Mouse (Mus musculus) forebrain, embryonic 10.5 days (tissue): Measurements from ENCODE around the gene Camp. TPM values are rescaled to one million over a fixed set of nuclear protein-coding genes. Genes with fewer than 3 reads are reported as not detected.
"Not testable (repeated sequence)": the region's sequence is repeated elsewhere in the genome, so short reads cannot be mapped to it uniquely, and the experiment has no call there.

Experiments used
- DNase-seq: peaks from one replicate; pipeline ENCODE4 v3.0.0-alpha.2; 2017; ENCODE audit warnings: low spot score; ENCODE audit errors: extremely low spot score
- H3K27ac ChIP-seq: fragments of 300-500 bp; sonication (generic); 2 replicates; pipeline ENCODE4 v1.5.1; 2016; ENCODE audit warnings: mild to moderate bottlenecking
- H3K27me3 ChIP-seq: fragments of 300-500 bp; sonication (generic); 2 replicates; pipeline ENCODE4 v1.6.1; 2016; ENCODE audit warnings: mild to moderate bottlenecking; ENCODE audit not compliant: poor library complexity, severe bottlenecking
- H3K36me3 ChIP-seq: fragments of 300-500 bp; sonication (generic); replicated peaks from 2 replicates; pipeline ENCODE4 v1.6.1; 2016; ENCODE audit warnings: mild to moderate bottlenecking, moderate library complexity
- H3K4me1 ChIP-seq: fragments of 300-500 bp; sonication (generic); 2 replicates; pipeline ENCODE4 v1.6.1; 2016
- H3K4me3 ChIP-seq: fragments of 300-500 bp; sonication (generic); 2 replicates; pipeline ENCODE4 v1.5.1; 2016; ENCODE audit warnings: mild to moderate bottlenecking, moderate library complexity
- H3K9me3 ChIP-seq: fragments of 300-500 bp; sonication (generic); 2 replicates; pipeline ENCODE4 v1.6.1; 2016; ENCODE audit warnings: mild to moderate bottlenecking, moderate library complexity
- WGBS: fragments of 180-500 bp; shearing (Covaris S2); methylation state at CpG from one replicate; pipeline ENCODE4 v1.1.7; 2016; 5-methylcytosine and 5-hydroxymethylcytosine counted together
- microRNA-seq: library from miRNA; unstranded; fragments of <30 nt; microRNA quantifications from one replicate; pipeline ENCODE4, GENCODE M21; 2017
- polyA plus RNA-seq: library from polyadenylated mRNA; unstranded; fragments of >200 nt; fragmentation: Nextera tagmentation; extraction: Ambion mirVana; gene quantifications from 2 replicates; pipeline ENCODE4 v1.2.1, GENCODE M21; 2016

Gene Camp
- polyA plus RNA-seq, 1 experiment from 2014 or later, result not detected

- no peak overlapping the region for H3K27ac ChIP-seq
- WGBS, result 74% methylated on average over 5 of the region's 5 CpGs
- no peaks in the 10 kb centered on the region for H3K4me1 ChIP-seq
- peaks cover 22% of the 10 kb centered on the region for H3K36me3 ChIP-seq
- no peaks in the 10 kb centered on the region for H3K27me3 ChIP-seq
- no peaks in the 10 kb centered on the region for H3K9me3 ChIP-seq
- no peak for DNase-seq
- no peak overlapping the region for H3K4me3 ChIP-seq
These were observed 23.2 kb downstream of the Camp start for GRCm38 (mm10) chr9:109826181-109826580.

GRCm38 (mm10) chr9:109825739-109826138 is 23.7 kb downstream of the Camp start:
- Histone ChIP-seq H3K27me3 (no peaks in the 10 kb centered on the region), H3K4me3 (no peak overlapping the region), H3K36me3 (peaks cover 17% of the 10 kb centered on the region), H3K4me1 (no peaks in the 10 kb centered on the region), H3K27ac (no peak overlapping the region), H3K9me3 (no peaks in the 10 kb centered on the region)
- WGBS, result 60% methylated on average over 4 of the region's 4 CpGs
- DNase-seq, result no peak

GRCm38 (mm10) chr9:109816341-109816740 is 33.1 kb downstream of the Camp start:
- H3K4me1 ChIP-seq, result 0 out of 2 replicates have a peak, but pooled peaks cover 4% of the 10 kb centered on the region
- DNase-seq, result no peak
- no peaks in the 10 kb centered on the region for H3K36me3 ChIP-seq
- H3K9me3 ChIP-seq, result no peaks in the 10 kb centered on the region
- no peak overlapping the region for H3K27ac ChIP-seq
- WGBS, result 66% methylated on average over 6 of the region's 6 CpGs
- no peak overlapping the region for H3K4me3 ChIP-seq
- no peaks in the 10 kb centered on the region for H3K27me3 ChIP-seq

GRCm38 (mm10) chr9:109813424-109813823 is 36.0 kb downstream of the Camp start:
- WGBS, result 69% methylated on average over 7 of the region's 7 CpGs

GRCm38 (mm10) chr9:109811980-109812379 is 37.4 kb downstream of the Camp start, which contains the start of gene Spink8:
Gene Spink8 (plus strand): TSS chr9:109812280.
- H3K36me3 ChIP-seq, result no peaks in the 10 kb centered on the region
- no peak within 1 kb of the TSS for H3K4me3 ChIP-seq
- 83% methylated on average over 1 of the region's 1 CpGs for WGBS

More at GRCm38 (mm10) chr9:109813424-109813823, 36.0 kb downstream of the Camp start:
- H3K4me1 ChIP-seq, result 0 out of 2 replicates have a peak, but pooled peaks cover 4% of the 10 kb centered on the region
- H3K9me3 ChIP-seq, result no peaks in the 10 kb centered on the region
- DNase-seq, result no peak
- H3K27ac ChIP-seq, result no peak overlapping the region
- H3K4me3 ChIP-seq, result no peak overlapping the region
- H3K27me3 ChIP-seq, result no peaks in the 10 kb centered on the region
- H3K36me3 ChIP-seq, result no peaks in the 10 kb centered on the region

GRCm38 (mm10) chr9:109807898-109808297 is 41.5 kb downstream of the Camp start:
- no peaks in the 10 kb centered on the region for H3K27me3 ChIP-seq
- 61% methylated on average over 3 of the region's 3 CpGs for WGBS

More at GRCm38 (mm10) chr9:109811980-109812379, 37.4 kb downstream of the Camp start, which contains the start of gene Spink8:
- Histone ChIP-seq H3K9me3 (no peaks in the 10 kb centered on the region), H3K27me3 (no peaks in the 10 kb centered on the region), H3K27ac (no peak within 1 kb of the TSS), H3K4me1 (0 out of 2 replicates have a peak, but pooled peaks cover 4% of the 10 kb centered on the region)
- DNase-seq, result no peak

GRCm38 (mm10) chr9:109806695-109807293 is 42.6 kb downstream of the Camp start:
- DNase-seq, result no peak
- 91% methylated on average over 2 of the region's 2 CpGs for WGBS
- H3K27ac ChIP-seq, result no peak overlapping the region

More at GRCm38 (mm10) chr9:109807898-109808297, 41.5 kb downstream of the Camp start:
- no peaks in the 10 kb centered on the region for H3K4me1 ChIP-seq
- DNase-seq, result no peak
- H3K9me3 ChIP-seq, result no peaks in the 10 kb centered on the region
- no peaks in the 10 kb centered on the region for H3K36me3 ChIP-seq
- no peak overlapping the region for H3K4me3 ChIP-seq
- H3K27ac ChIP-seq, result no peak overlapping the region

GRCm38 (mm10) chr9:109806260-109806659 is 43.2 kb downstream of the Camp start:
- no peak for DNase-seq
- no peak overlapping the region for H3K4me3 ChIP-seq
- H3K27me3 ChIP-seq, result no peaks in the 10 kb centered on the region
- H3K36me3 ChIP-seq, result no peaks in the 10 kb centered on the region
- H3K27ac ChIP-seq, result no peak overlapping the region
- WGBS, result 55% methylated on average over 1 of the region's 1 CpGs
- H3K9me3 ChIP-seq, result no peaks in the 10 kb centered on the region
- no peaks in the 10 kb centered on the region for H3K4me1 ChIP-seq

More at GRCm38 (mm10) chr9:109806695-109807293, 42.6 kb downstream of the Camp start:
- no peaks in the 10 kb centered on the region for H3K27me3 ChIP-seq
- no peaks in the 10 kb centered on the region for H3K9me3 ChIP-seq
- no peaks in the 10 kb centered on the region for H3K4me1 ChIP-seq
- H3K36me3 ChIP-seq, result no peaks in the 10 kb centered on the region
- no peak overlapping the region for H3K4me3 ChIP-seq

- not testable (repeated sequence) for H3K27ac ChIP-seq, H3K4me3 ChIP-seq, H3K27me3 ChIP-seq, H3K9me3 ChIP-seq, H3K4me1 ChIP-seq, DNase-seq, H3K36me3 ChIP-seq
- WGBS, result 88% methylated on average over 2 of the region's 2 CpGs
These were observed 43.8 kb downstream of the Camp start for GRCm38 (mm10) chr9:109805596-109805995.

- Histone ChIP-seq H3K27ac (no peak overlapping the region), H3K27me3 (no peaks in the 10 kb centered on the region), H3K9me3 (no peaks in the 10 kb centered on the region), H3K36me3 (no peaks in the 10 kb centered on the region), H3K4me1 (no peaks in the 10 kb centered on the region), H3K4me3 (no peak overlapping the region)
- WGBS, result 86% methylated on average over 1 of the region's 1 CpGs
- peak; percentile 26 for DNase-seq
These were observed 51.4 kb downstream of the Camp start for GRCm38 (mm10) chr9:109798051-109798450.

Small RNA genes lying within 50 kb of the gene (microRNA-seq; reads per million reads assigned to microRNA genes)
- gene Mir7089, result 2.4 reads per million

Other genes starting within 250 kb of the Camp start
- not detected in 2 replicates for gene Fbxw24, start 223.6 kb downstream of the Camp start, polyA plus RNA-seq
- not detected in 2 replicates for gene Fbxw25, start 185.0 kb downstream of the Camp start, polyA plus RNA-seq
- gene Fbxw18, start 146.9 kb downstream of the Camp start, polyA plus RNA-seq, result not detected in 2 replicates
- not detected in 2 replicates for gene Fbxw26, start 103.5 kb downstream of the Camp start, polyA plus RNA-seq
- gene Fbxw27, start 58.9 kb downstream of the Camp start, polyA plus RNA-seq, result not detected in 2 replicates
- gene Spink8, start 37.3 kb downstream of the Camp start, polyA plus RNA-seq, result not detected in 2 replicates
- 116 and 124 TPM in 2 replicates for gene Nme6, start 16.9 kb downstream of the Camp start, polyA plus RNA-seq
- 42.2 and 45.5 TPM in 2 replicates for gene Cdc25a, start 26.0 kb upstream of the Camp start, polyA plus RNA-seq
- 49.6 and 52.2 TPM in 2 replicates for gene Map4, start 81.8 kb upstream of the Camp start, polyA plus RNA-seq